Mouse (Mus musculus) neural tube, embryonic 15.5 days (tissue): ENCODE data around the gene Defb42. TPM values are rescaled to one million over a fixed set of nuclear protein-coding genes. Genes with fewer than 3 reads are reported as not detected.

ENCODE experiments used
- ATAC-seq: fragments of 200-750 bp; cut with Nextera tagmentation; 2 replicates; pipeline ENCODE4 v1.8.0; 2017; ENCODE audit warnings: mild to moderate bottlenecking, moderate TSS enrichment, moderate library complexity; ENCODE audit not compliant: low FRiP score
- H3K27ac ChIP-seq: fragments of 300-500 bp; sonication (generic); replicated peaks from 2 replicates; pipeline ENCODE4 v1.5.1; 2015; ENCODE audit warnings: mild to moderate bottlenecking, inconsistent platforms
- H3K27me3 ChIP-seq: fragments of 300-500 bp; sonication (generic); replicated peaks from 2 replicates; pipeline ENCODE4 v1.6.1; 2015; ENCODE audit warnings: inconsistent platforms
- H3K36me3 ChIP-seq: fragments of 300-500 bp; sonication (generic); 2 replicates; pipeline ENCODE4 v1.6.1; 2015; ENCODE audit warnings: inconsistent platforms
- H3K4me1 ChIP-seq: fragments of 300-500 bp; sonication (generic); 2 replicates; pipeline ENCODE4 v1.6.1; 2015; ENCODE audit warnings: inconsistent platforms
- H3K4me2 ChIP-seq: fragments of 300-500 bp; sonication (generic); 2 replicates; pipeline ENCODE4 v1.6.1; 2015; ENCODE audit warnings: inconsistent platforms, mild to moderate bottlenecking, moderate library complexity
- H3K4me3 ChIP-seq: fragments of 300-500 bp; sonication (generic); replicated peaks from 2 replicates; pipeline ENCODE4 v1.5.1; 2015; ENCODE audit warnings: mild to moderate bottlenecking, inconsistent platforms
- H3K9ac ChIP-seq: fragments of 300-500 bp; sonication (generic); replicated peaks from 2 replicates; pipeline ENCODE4 v1.6.1; 2015; ENCODE audit warnings: mild to moderate bottlenecking, inconsistent platforms
- H3K9me3 ChIP-seq: fragments of 300-500 bp; sonication (generic); replicated peaks from 2 replicates; pipeline ENCODE4 v1.6.1; 2016; ENCODE audit warnings: inconsistent platforms
- WGBS: fragments of 180-500 bp; shearing (Covaris S2); methylation state at CpG from one replicate; pipeline ENCODE4 v1.1.7; 2015; ENCODE audit warnings: mixed read lengths; 5-methylcytosine and 5-hydroxymethylcytosine counted together
- polyA plus RNA-seq: library from polyadenylated mRNA; unstranded; fragments of >200 nt; fragmentation: Nextera tagmentation; extraction: Ambion mirVana; gene quantifications from 2 replicates; pipeline ENCODE4 v1.2.1, GENCODE M21; 2015

Gene Defb42
- polyA plus RNA-seq: 0.51 and 0.52 TPM in 2 replicates

GRCm38 (mm10) chr14:63046691-63047090, at the start of gene Defb42:
Gene Defb42 (plus strand): TSS chr14:63046991.
- no peak for ATAC-seq
- Histone ChIP-seq H3K4me3 (no peak within 1 kb of the TSS), H3K27me3 (no peaks in the 10 kb centered on the region), H3K4me1 (no peaks in the 10 kb centered on the region), H3K27ac (no peak within 1 kb of the TSS), H3K36me3 (no peaks in the 10 kb centered on the region), H3K4me2 (no peak within 1 kb of the TSS), H3K9ac (no peak within 1 kb of the TSS), H3K9me3 (no peaks in the 10 kb centered on the region)
- WGBS: 82% methylated on average over 3 of the region's 3 CpGs

DNA sequence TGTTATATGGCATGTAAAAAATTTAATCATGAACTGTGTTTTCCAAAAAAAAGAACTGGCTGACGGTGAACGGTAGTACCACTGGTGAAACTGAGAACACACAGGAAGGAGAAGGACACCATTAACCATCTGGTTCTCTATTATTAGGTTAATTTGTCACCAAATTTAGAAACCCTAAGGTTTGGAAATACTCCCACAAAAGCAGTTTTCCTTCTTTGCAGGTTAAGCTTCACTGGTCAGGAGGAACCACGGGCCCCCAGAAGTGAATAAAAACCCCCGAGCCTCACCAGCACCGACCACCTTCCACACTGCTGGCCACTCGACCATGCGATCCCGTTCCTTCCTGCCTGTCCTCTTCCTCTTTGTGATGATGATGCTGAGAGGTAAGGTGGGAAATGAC, 49.0 kb upstream of the Defb42 start, which contains the start of gene Defb47:
Gene Defb47 (plus strand): TSS at position 301 of the 400 bp plus-strand sequence.
- WGBS: 84% methylated on average over 8 of the region's 8 CpGs

DNA sequence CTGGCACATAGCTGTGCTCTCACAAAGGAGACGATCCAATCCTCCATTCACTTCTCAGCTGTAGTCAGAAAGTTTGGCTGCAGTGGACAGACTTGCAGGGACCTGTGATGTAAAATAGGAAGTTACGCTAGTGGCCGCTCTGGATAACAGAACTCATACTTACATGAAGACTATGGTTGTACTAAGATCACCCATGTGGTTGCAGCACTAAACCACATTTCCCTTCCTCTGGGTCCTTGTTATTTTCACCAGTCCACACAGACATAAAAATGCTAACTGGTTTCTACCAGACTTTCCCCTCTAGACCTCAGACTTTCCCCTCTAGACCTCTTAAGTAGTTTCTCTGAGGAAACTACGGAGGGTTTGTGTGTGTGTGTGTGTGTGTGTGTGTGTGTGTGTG, 47.8 kb upstream of the Defb42 start:
- H3K27ac ChIP-seq: no peak overlapping the region
- no peak for ATAC-seq
- 91% methylated on average over 4 of the region's 4 CpGs for WGBS

More for the DNA sequence above, 49.0 kb upstream of the Defb42 start, which contains the start of gene Defb47:
- H3K36me3 ChIP-seq: no peaks in the 10 kb centered on the region
- H3K27ac ChIP-seq: no peak within 1 kb of the TSS
- ATAC-seq: no peak
- H3K27me3 ChIP-seq: no peaks in the 10 kb centered on the region
- no peak within 1 kb of the TSS for H3K4me2 ChIP-seq
- H3K9me3 ChIP-seq: no peaks in the 10 kb centered on the region
- H3K4me1 ChIP-seq: no peaks in the 10 kb centered on the region
- H3K4me3 ChIP-seq: no peak within 1 kb of the TSS
- H3K9ac ChIP-seq: no peak within 1 kb of the TSS

GRCm38 (mm10) chr14:63002588-63002987, 44.2 kb upstream of the Defb42 start:
- H3K27ac ChIP-seq: no peak overlapping the region
- H3K4me3 ChIP-seq: no peak overlapping the region
- no peak for ATAC-seq
- H3K9ac ChIP-seq: no peak overlapping the region
- no peaks in the 10 kb centered on the region for H3K4me1 ChIP-seq
- H3K36me3 ChIP-seq: no peaks in the 10 kb centered on the region
- H3K4me2 ChIP-seq: no peak overlapping the region
- 78% methylated on average over 2 of the region's 2 CpGs for WGBS
- no peaks in the 10 kb centered on the region for H3K9me3 ChIP-seq
- H3K27me3 ChIP-seq: no peaks in the 10 kb centered on the region

More for the DNA sequence above, 47.8 kb upstream of the Defb42 start:
- Histone ChIP-seq H3K27me3 (no peaks in the 10 kb centered on the region), H3K4me2 (no peak overlapping the region), H3K4me1 (no peaks in the 10 kb centered on the region), H3K9me3 (no peaks in the 10 kb centered on the region), H3K4me3 (no peak overlapping the region), H3K36me3 (no peaks in the 10 kb centered on the region), H3K9ac (no peak overlapping the region)

GRCm38 (mm10) chr14:63011471-63011870, 35.3 kb upstream of the Defb42 start, which contains the start of gene Defb43:
Gene Defb43 (plus strand): TSS chr14:63011771.
- no peak within 1 kb of the TSS for H3K9ac ChIP-seq
- H3K9me3 ChIP-seq: no peaks in the 10 kb centered on the region
- WGBS: 92% methylated on average over 5 of the region's 5 CpGs
- ATAC-seq: no peak
- no peak within 1 kb of the TSS for H3K4me2 ChIP-seq
- H3K27ac ChIP-seq: no peak within 1 kb of the TSS
- no peaks in the 10 kb centered on the region for H3K36me3 ChIP-seq
- no peaks in the 10 kb centered on the region for H3K27me3 ChIP-seq
- H3K4me3 ChIP-seq: no peak within 1 kb of the TSS
- no peaks in the 10 kb centered on the region for H3K4me1 ChIP-seq

GRCm38 (mm10) chr14:63013082-63013481, 33.7 kb upstream of the Defb42 start:
- Histone ChIP-seq H3K36me3 (no peaks in the 10 kb centered on the region), H3K4me3 (no peak overlapping the region), H3K27ac (no peak overlapping the region), H3K4me1 (no peaks in the 10 kb centered on the region), H3K9ac (no peak overlapping the region), H3K9me3 (no peaks in the 10 kb centered on the region), H3K4me2 (no peak overlapping the region), H3K27me3 (no peaks in the 10 kb centered on the region)
- 89% methylated on average over 4 of the region's 4 CpGs for WGBS
- no peak for ATAC-seq

DNA sequence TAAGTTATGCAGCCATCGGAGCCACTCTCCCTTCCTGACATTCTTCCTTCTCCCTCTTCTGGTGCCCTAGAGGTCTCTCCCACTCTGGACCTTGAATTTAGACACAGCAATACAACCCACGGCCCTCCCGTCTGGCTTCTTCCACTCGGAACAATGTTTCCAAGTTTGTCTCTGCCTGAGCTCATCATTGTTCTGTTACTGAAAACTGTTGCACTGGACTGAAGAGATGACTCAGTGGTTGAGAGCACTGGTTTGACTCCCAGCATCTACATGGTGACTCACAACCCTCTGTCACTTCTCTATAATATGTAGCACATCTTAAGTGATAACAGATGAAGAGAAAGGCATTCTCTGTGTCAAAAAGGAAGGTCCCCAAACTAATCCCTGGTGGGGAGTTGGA, 32.1 kb upstream of the Defb42 start:
- H3K4me1 ChIP-seq: no peaks in the 10 kb centered on the region
- WGBS: 87% methylated on average over 4 of the region's 4 CpGs
- ATAC-seq: no peak

DNA sequence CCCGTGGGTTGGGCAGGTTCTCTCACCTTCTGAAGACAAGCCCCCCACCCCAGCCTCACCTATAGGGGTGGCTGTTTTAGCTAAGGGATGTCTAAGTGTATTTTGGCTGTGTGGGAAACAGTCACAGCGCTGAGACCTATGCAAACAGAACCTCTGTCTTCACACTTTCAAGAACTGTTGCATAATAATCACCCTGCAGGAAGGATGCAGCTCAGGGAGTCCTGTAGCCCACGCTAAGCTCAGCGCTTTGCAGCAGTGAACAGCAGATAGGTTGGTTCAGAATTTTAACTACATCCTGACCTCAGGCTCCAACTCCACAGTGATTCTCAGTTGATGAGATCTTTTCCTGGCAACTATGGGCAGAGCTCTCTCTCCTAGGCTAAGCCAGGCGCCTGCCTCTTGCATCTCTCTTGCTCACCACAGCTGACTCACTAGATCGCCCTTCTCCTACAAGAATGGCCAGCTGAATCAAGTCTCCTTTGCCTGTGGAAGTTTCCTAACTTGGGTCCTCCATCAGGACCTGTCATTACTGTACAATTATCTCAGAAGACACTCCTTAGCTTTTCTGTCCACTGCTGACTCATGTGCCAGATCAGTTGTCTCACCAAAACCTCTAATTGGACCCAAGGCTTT, 26.2 kb upstream of the Defb42 start:
- H3K36me3 ChIP-seq: no peaks in the 10 kb centered on the region
- no peak overlapping the region for H3K27ac ChIP-seq
- ATAC-seq: no peak
- H3K9ac ChIP-seq: no peak overlapping the region
- H3K27me3 ChIP-seq: no peaks in the 10 kb centered on the region
- H3K9me3 ChIP-seq: no peaks in the 10 kb centered on the region
- H3K4me3 ChIP-seq: no peak overlapping the region
- no peak overlapping the region for H3K4me2 ChIP-seq
- whole genome bisulfite sequencing: 67% methylated on average over 6 of the region's 6 CpGs
- H3K4me1 ChIP-seq: no peaks in the 10 kb centered on the region

More for the DNA sequence above, 32.1 kb upstream of the Defb42 start:
- no peaks in the 10 kb centered on the region for H3K36me3 ChIP-seq
- no peak overlapping the region for H3K27ac ChIP-seq
- H3K9ac ChIP-seq: no peak overlapping the region
- H3K9me3 ChIP-seq: no peaks in the 10 kb centered on the region
- H3K4me3 ChIP-seq: no peak overlapping the region
- H3K27me3 ChIP-seq: no peaks in the 10 kb centered on the region
- H3K4me2 ChIP-seq: no peak overlapping the region

DNA sequence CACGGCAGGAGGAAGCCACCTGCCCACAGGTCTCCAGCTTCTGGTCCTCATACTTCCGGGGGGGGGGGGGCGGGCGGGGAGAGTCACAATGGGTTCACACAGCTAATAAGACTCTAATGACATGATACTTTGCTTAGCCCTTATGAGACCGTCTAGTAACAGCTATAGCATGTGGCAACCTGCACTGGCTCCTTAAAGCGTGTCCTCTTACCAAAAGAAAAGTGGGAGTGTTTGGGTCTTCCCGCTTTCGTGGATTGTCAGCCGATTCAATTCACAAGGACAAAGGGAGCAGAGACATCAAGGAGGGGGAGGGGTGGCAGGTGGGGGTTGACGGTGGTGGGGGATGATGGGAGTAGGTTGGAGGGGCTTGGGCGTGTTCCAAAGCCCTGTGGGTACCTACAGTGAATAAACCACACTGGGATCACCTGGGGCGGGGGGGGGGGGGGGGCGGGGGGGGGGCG, 3.1 kb downstream of the Defb42 start, which contains the start of gene Defb30:
Gene Defb30 (minus strand): TSS at position 51 of the 461 bp plus-strand sequence.
- WGBS: 58% methylated on average over 10 of the region's 14 CpGs
- H3K4me3 ChIP-seq: no peak within 1 kb of the TSS

DNA sequence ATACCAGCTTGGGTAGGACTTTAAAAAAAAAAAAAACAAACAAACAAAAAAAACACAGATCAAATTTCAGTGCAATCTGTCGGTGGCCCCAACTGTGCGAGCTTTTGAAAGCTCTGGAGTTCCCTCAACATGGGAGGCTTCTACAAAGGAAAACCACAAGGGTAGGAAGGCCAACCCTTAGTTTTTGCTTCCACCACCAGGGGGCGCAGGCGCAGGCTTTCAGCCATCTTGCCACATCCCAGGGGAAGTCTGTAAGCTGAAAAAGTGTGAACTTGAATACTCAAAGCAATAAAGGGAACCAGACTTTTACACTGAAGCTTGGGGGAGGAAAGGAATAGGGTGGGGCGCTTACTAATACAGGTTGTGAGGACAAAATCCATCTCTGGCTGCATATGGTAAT, 4.0 kb downstream of the Defb42 start:
- Histone ChIP-seq H3K9ac (no peak overlapping the region), H3K4me3 (no peak overlapping the region), H3K36me3 (no peaks in the 10 kb centered on the region), H3K27ac (no peak overlapping the region), H3K27me3 (no peaks in the 10 kb centered on the region), H3K4me1 (peaks cover 4% of the 10 kb centered on the region; the same call in 1 of the 2 replicates), H3K4me2 (no peak overlapping the region), H3K9me3 (no peaks in the 10 kb centered on the region)
- 38% methylated on average over 5 of the region's 5 CpGs for WGBS
- ATAC-seq: no peak

More for the DNA sequence above, 3.1 kb downstream of the Defb42 start, which contains the start of gene Defb30:
- Histone ChIP-seq H3K4me2 (no peak within 1 kb of the TSS), H3K9me3 (no peaks in the 10 kb centered on the region), H3K36me3 (no peaks in the 10 kb centered on the region), H3K9ac (no peak within 1 kb of the TSS), H3K27ac (no peak within 1 kb of the TSS), H3K27me3 (no peaks in the 10 kb centered on the region), H3K4me1 (peaks cover 4% of the 10 kb centered on the region; the same call in 1 of the 2 replicates)
- ATAC-seq: no peak

DNA sequence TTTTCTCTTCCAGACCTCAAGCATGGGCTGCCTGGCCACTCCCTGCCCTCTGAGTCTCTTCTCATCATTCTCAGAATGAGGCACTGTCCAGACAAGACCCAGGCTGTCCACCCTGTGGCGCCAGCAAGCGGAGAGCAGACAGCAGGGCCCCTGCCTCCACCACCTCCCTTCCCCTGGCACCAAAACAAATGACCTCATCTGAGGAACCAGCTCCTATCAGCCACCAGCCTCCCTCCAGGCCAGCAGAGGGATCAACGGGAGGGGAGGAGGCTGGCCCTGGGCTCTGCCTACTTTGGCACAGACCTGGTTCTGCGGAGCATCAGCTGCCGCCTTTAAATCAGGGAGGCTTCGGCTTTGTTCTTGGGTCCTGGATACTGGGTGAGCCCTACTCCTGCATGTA, 7.9 kb downstream of the Defb42 start:
- Histone ChIP-seq H3K4me2 (no peak overlapping the region), H3K4me1 (peaks cover 4% of the 10 kb centered on the region; the same call in 1 of the 2 replicates), H3K27ac (no peak overlapping the region), H3K9me3 (no peaks in the 10 kb centered on the region), H3K27me3 (no peaks in the 10 kb centered on the region), H3K4me3 (no peak overlapping the region), H3K36me3 (no peaks in the 10 kb centered on the region), H3K9ac (no peak overlapping the region)
- ATAC-seq: peak; percentile 21; the same call in 1 of the 2 replicates
- 36% methylated on average over 6 of the region's 6 CpGs for WGBS

DNA sequence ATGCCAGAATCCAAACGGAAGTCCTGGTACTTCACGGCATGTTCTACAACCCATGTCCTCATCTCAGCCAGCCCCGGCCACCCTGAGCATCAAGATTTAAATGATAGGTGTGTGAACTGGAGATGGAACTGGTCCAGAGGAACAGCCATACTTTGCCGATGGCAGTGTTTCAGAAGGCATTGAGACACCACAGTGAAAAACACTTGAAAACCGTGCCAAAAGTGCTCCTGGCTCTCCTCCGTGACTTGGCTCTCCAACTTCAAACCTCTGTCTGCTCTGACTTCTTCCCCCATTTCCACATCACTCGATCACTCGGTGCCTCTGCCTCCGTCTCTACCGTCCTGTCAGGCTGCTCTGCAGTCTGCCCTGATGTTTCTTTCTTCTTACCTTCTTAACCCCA, 13.6 kb downstream of the Defb42 start:
- H3K36me3 ChIP-seq: no peaks in the 10 kb centered on the region
- H3K4me3 ChIP-seq: no peak overlapping the region
- WGBS: 80% methylated on average over 10 of the region's 10 CpGs
- no peaks in the 10 kb centered on the region for H3K4me1 ChIP-seq
- H3K9me3 ChIP-seq: no peaks in the 10 kb centered on the region
- H3K4me2 ChIP-seq: no peak overlapping the region
- no peak overlapping the region for H3K9ac ChIP-seq
- 0 out of 2 replicates have a peak, but pooled peaks cover under 1% of the 10 kb centered on the region for H3K27me3 ChIP-seq
- no peak for ATAC-seq
- H3K27ac ChIP-seq: no peak overlapping the region
